9 mouse cellular contexts compared by ENCODE assay signal in the genomic region with DNA sequence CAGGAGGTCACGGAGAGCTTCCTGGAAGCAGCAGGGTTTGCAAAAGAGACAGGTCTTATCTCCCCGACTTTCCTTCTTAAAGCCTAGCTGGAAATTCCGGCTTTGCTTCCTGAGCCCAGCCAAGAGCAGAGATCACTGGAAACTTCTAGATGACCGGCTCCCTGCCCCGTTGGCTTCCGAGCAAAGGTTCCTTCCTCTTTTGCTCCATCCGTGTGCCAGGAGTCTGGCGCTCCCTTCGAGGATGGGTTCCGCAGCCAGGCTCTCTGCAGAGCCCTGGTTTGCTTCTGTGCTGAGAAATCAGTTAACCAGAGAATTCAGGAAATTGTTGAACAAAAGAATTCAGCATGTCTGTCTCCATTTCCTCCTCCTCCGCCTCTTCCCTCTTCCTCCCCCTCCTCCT. TPM values are rescaled to one million over a fixed set of nuclear protein-coding genes. Genes with fewer than 3 reads are reported as not detected.
DNase-seq lines count a peak whose midpoint lies in the region; ATAC-seq and TF ChIP-seq lines count a peak whose summit lies in the region.
"Had no signal": no experiment of that assay in that cellular context is flagged by ENCODE, and none has a peak within 500 bp of the region (broad histone marks: within the 10 kb centered on the region; RNA-seq: fewer than 3 reads in every experiment).

No protein-coding gene starts in this region.

- 63% methylated on average over 11 of the region's 11 CpGs for WGBS in embryonic facial prominence, embryonic 15.5 days
- 64% methylated on average over 11 of the region's 11 CpGs for WGBS in limb, embryonic 13.5 days
- whole genome bisulfite sequencing in midbrain, postnatal 0 days = 78% methylated on average over 11 of the region's 11 CpGs
- WGBS in midbrain, embryonic 14.5 days = 84% methylated on average over 11 of the region's 11 CpGs

- H3K27ac ChIP-seq in embryonic facial prominence, embryonic 15.5 days (replicated peaks) = peak overlapping the region; percentile 75
- H3K27ac ChIP-seq in limb, embryonic 13.5 days = peak overlapping the region; percentile 88
- no peak overlapping the region for H3K27ac ChIP-seq in midbrain, postnatal 0 days (ENCODE audit: low read depth, low read length)
- H3K27ac ChIP-seq in midbrain, embryonic 14.5 days (replicated peaks; ENCODE audit: low read depth, low read length) = no peak overlapping the region

- H3K9me3 ChIP-seq in embryonic facial prominence, embryonic 15.5 days (replicated peaks) = no peaks in the 10 kb centered on the region
- no peaks in the 10 kb centered on the region for H3K9me3 ChIP-seq in limb, embryonic 13.5 days
- H3K9me3 ChIP-seq in midbrain, postnatal 0 days (ENCODE audit: low read length) = no peaks in the 10 kb centered on the region
- no peaks in the 10 kb centered on the region for H3K9me3 ChIP-seq in midbrain, embryonic 14.5 days (ENCODE audit: control insufficient read depth, low read length)

- ATAC-seq in embryonic facial prominence, embryonic 15.5 days (ENCODE audit: insufficient number of reproducible peaks, low FRiP score, low TSS enrichment, low read depth) = no peak
- ATAC-seq in limb, embryonic 13.5 days (ENCODE audit: low FRiP score, low read depth) = no peak
- ATAC-seq in midbrain, postnatal 0 days (ENCODE audit: low FRiP score) = no peak
- no peak for ATAC-seq in midbrain, embryonic 14.5 days (ENCODE audit: low FRiP score, low TSS enrichment)

- peaks cover 4% of the 10 kb centered on the region; the same call in 1 of the 2 replicates for H3K4me1 ChIP-seq in embryonic facial prominence, embryonic 15.5 days
- H3K4me1 ChIP-seq in limb, embryonic 13.5 days = peaks cover 22% of the 10 kb centered on the region
- H3K4me1 ChIP-seq in midbrain, postnatal 0 days (ENCODE audit: insufficient read depth, low read length) = no peaks in the 10 kb centered on the region
- H3K4me1 ChIP-seq in midbrain, embryonic 14.5 days (ENCODE audit: control insufficient read depth, insufficient read depth, low read length) = no peaks in the 10 kb centered on the region

- H3K36me3 ChIP-seq in embryonic facial prominence, embryonic 15.5 days = no peaks in the 10 kb centered on the region
- H3K36me3 ChIP-seq in limb, embryonic 13.5 days = no peaks in the 10 kb centered on the region
- H3K36me3 ChIP-seq in midbrain, postnatal 0 days (ENCODE audit: insufficient read depth, low read length) = no peaks in the 10 kb centered on the region
- H3K36me3 ChIP-seq in midbrain, embryonic 14.5 days (ENCODE audit: control insufficient read depth, insufficient read depth, low read length) = no peaks in the 10 kb centered on the region

- H3K27me3 ChIP-seq in embryonic facial prominence, embryonic 15.5 days = no peaks in the 10 kb centered on the region
- H3K27me3 ChIP-seq in limb, embryonic 13.5 days = no peaks in the 10 kb centered on the region
- no peaks in the 10 kb centered on the region for H3K27me3 ChIP-seq in midbrain, postnatal 0 days (ENCODE audit: insufficient read depth, low read length)
- H3K27me3 ChIP-seq in midbrain, embryonic 14.5 days (ENCODE audit: control insufficient read depth, insufficient read depth, low read length) = no peaks in the 10 kb centered on the region

- intact Hi-C loops in heart, postnatal 25 days (cut with DNase I) = loop anchor here (2.0 kb wide), 1 partner anchor 32 kb away; no protein-coding TSS in a partner anchor
- intact Hi-C loops in heart, postnatal 14 days (cut with DNase I) = loop anchor here (2.0 kb wide), 1 partner anchor 28 kb away; no protein-coding TSS in a partner anchor

- no peak for TF ChIP-seq CTCF in midbrain, postnatal 0 days (IDR thresholded peaks at IDR 0.05)

- H3K9ac ChIP-seq in embryonic facial prominence, embryonic 15.5 days = no peak overlapping the region
- no peak overlapping the region for H3K9ac ChIP-seq in limb, embryonic 13.5 days
- H3K9ac ChIP-seq in midbrain, postnatal 0 days (replicated peaks; ENCODE audit: low read length, poor library complexity, severe bottlenecking) = no peak overlapping the region
- H3K9ac ChIP-seq in midbrain, embryonic 14.5 days (replicated peaks; ENCODE audit: low read length) = no peak overlapping the region

- H3K4me3 ChIP-seq in embryonic facial prominence, embryonic 15.5 days (replicated peaks) = no peak overlapping the region
- H3K4me3 ChIP-seq in limb, embryonic 13.5 days = no peak overlapping the region
- no peak overlapping the region for H3K4me3 ChIP-seq in midbrain, postnatal 0 days (ENCODE audit: low read depth, low read length)
- H3K4me3 ChIP-seq in midbrain, embryonic 14.5 days (replicated peaks; ENCODE audit: low read depth, low read length) = no peak overlapping the region

- DNase-seq in heart, adult 11 months = peak; percentile 97
- no peak for DNase-seq in heart, postnatal 25 days (ENCODE audit: low spot score)
- peak; percentile 37 to 43 for DNase-seq in heart, postnatal 14 days
- no peak for DNase-seq in natural killer cell, adult 2 months (ENCODE audit: low spot score in 2 of 2)
- DNase-seq in midbrain, postnatal 0 days (ENCODE audit: low spot score) = no peak
- DNase-seq in midbrain, embryonic 14.5 days = no peak
- DNase-seq: thymus, adult 18-20 months had no signal

- no peak overlapping the region for H3K4me2 ChIP-seq in embryonic facial prominence, embryonic 15.5 days (replicated peaks)
- no peak overlapping the region for H3K4me2 ChIP-seq in limb, embryonic 13.5 days (replicated peaks)
- no peak overlapping the region for H3K4me2 ChIP-seq in midbrain, postnatal 0 days (ENCODE audit: low read depth, low read length, poor library complexity, severe bottlenecking)
- H3K4me2 ChIP-seq in midbrain, embryonic 14.5 days (ENCODE audit: low read length) = no peak overlapping the region

RNA-seq across cellular contexts. Expression of gene Rflna, which starts 10.1 kb away (rescaled TPM):
- under 1 TPM; 0.26 to 0.31 TPM for total RNA-seq in heart, postnatal 25 days (2021)
- polyA plus RNA-seq in embryonic facial prominence, embryonic 15.5 days (2015; fragmentation: Nextera tagmentation; extraction: Ambion mirVana) = 22.1 and 24.0 TPM in 2 replicates
- under 1 TPM; 0.39 to 0.60 TPM for total RNA-seq in heart, postnatal 14 days (2021)
- polyA plus RNA-seq in limb, embryonic 13.5 days (2015; fragmentation: Nextera tagmentation; extraction: Ambion mirVana) = 62.2 and 64.5 TPM in 2 replicates
- total RNA-seq in midbrain, postnatal 0 days (2014; rRNA removed) = 6.1 and 10.6 TPM in 2 replicates
- polyA plus RNA-seq in midbrain, postnatal 0 days (2015; fragmentation: Nextera tagmentation; extraction: Ambion mirVana) = 7.2 and 8.6 TPM in 2 replicates
- polyA plus RNA-seq in midbrain, embryonic 14.5 days (2014; fragmentation: Nextera tagmentation; extraction: Ambion mirVana) = 5.7 and 5.9 TPM in 2 replicates

Comparison
In these comparisons a context has a peak if more than half of its experiments do, and no peak if none do; other contexts are left out.
1. DNase-seq: peak in heart, adult 11 months (single experiment) and heart, postnatal 14 days (2 of 2); none in heart, postnatal 25 days (single experiment), natural killer cell, adult 2 months (0 of 2), midbrain, postnatal 0 days (single experiment) and midbrain, embryonic 14.5 days (single experiment).
2. H3K27ac ChIP-seq: peak in embryonic facial prominence, embryonic 15.5 days (single experiment) and limb, embryonic 13.5 days (single experiment); none in midbrain, postnatal 0 days (single experiment) and midbrain, embryonic 14.5 days (single experiment).